Mouse (Mus musculus) lung, embryonic 16.5 days (tissue): ENCODE results near the gene Hsd17b14. TPM values are rescaled to one million over a fixed set of nuclear protein-coding genes. Genes with fewer than 3 reads are reported as not detected.

Experiments
- ATAC-seq: fragments of 200-750 bp; cut with Nextera tagmentation; 2 replicates; pipeline ENCODE4 v1.8.0; 2017; ENCODE audit warnings: low read depth, mild to moderate bottlenecking, moderate library complexity
- H3K27ac ChIP-seq: fragments of 300-500 bp; sonication (generic); 2 replicates; pipeline ENCODE4 v1.5.1; 2014; ENCODE audit warnings: mild to moderate bottlenecking, control low read depth, low read length
- H3K27me3 ChIP-seq: fragments of 300-500 bp; sonication (generic); 2 replicates; pipeline ENCODE4 v1.6.1; 2014; ENCODE audit warnings: low read depth, low read length, mixed read lengths; ENCODE audit not compliant: control insufficient read depth, insufficient read depth
- H3K36me3 ChIP-seq: fragments of 300-500 bp; sonication (generic); 2 replicates; pipeline ENCODE4 v1.6.1; 2014; ENCODE audit warnings: low read length; ENCODE audit not compliant: control insufficient read depth, insufficient read depth
- H3K4me1 ChIP-seq: fragments of 300-500 bp; sonication (generic); replicated peaks from 2 replicates; pipeline ENCODE4 v1.6.1; 2014; ENCODE audit warnings: low read length, mixed read lengths; ENCODE audit not compliant: control insufficient read depth, insufficient read depth
- H3K4me2 ChIP-seq: fragments of 300-500 bp; sonication (generic); 2 replicates; pipeline ENCODE4 v1.6.1; 2014; ENCODE audit warnings: low read depth, low read length, control low read depth
- H3K4me3 ChIP-seq: fragments of 300-500 bp; sonication (generic); 2 replicates; pipeline ENCODE4 v1.5.1; 2014; ENCODE audit warnings: mild to moderate bottlenecking, low read length, control low read depth
- H3K9ac ChIP-seq: fragments of 300-500 bp; sonication (generic); 2 replicates; pipeline ENCODE4 v1.6.1; 2014; ENCODE audit warnings: low read length, control low read depth
- H3K9me3 ChIP-seq: fragments of 300-500 bp; sonication (generic); 2 replicates; pipeline ENCODE4 v1.6.1; 2016; ENCODE audit warnings: low read length; ENCODE audit not compliant: control insufficient read depth
- WGBS: fragments of 180-500 bp; shearing (Covaris S2); extraction: QIAGEN DNeasy Blood & Tissue Kit; methylation state at CpG from one replicate; pipeline ENCODE4 v1.1.7; 2014; 5-methylcytosine and 5-hydroxymethylcytosine counted together
- polyA plus RNA-seq: library from polyadenylated mRNA; unstranded; fragments of >200 nt; fragmentation: Nextera tagmentation; extraction: Ambion mirVana; gene quantifications from 2 replicates; pipeline ENCODE4 v1.2.1, GENCODE M21; 2015

The Hsd17b14 gene
- polyA plus RNA-seq, 1 experiment from 2014 or later, result 0.72 TPM

DNA sequence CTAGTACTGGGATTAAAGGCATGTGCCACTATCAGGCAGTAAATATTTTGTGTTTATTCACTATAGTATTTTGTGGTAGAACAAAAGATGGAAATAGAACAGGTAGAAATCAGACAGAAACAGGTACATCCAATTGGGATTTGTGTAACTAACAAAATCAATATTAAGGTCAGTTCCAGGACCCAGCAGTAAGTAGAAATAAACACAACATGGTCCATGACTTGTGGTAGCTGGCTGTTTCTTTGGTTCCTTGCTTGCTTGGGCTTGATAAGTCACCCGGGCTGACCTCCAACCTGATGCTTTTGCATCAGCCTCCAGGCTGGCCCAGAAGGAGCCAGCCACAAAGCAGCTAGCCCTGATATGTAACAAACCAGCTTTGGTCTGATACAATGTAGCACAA is 54.8 kb downstream of the Hsd17b14 start:
- no peaks in the 10 kb centered on the region for H3K36me3 ChIP-seq
- ATAC-seq, result no peak
- H3K27me3 ChIP-seq, result no peaks in the 10 kb centered on the region
- no peak overlapping the region for H3K4me2 ChIP-seq
- H3K9me3 ChIP-seq, result no peaks in the 10 kb centered on the region
- no peak overlapping the region for H3K9ac ChIP-seq
- 63% methylated on average over 1 of the region's 1 CpGs for WGBS
- no peak overlapping the region for H3K4me3 ChIP-seq
- H3K27ac ChIP-seq, result no peak overlapping the region
- no peaks in the 10 kb centered on the region; the same call in none of the 2 replicates for H3K4me1 ChIP-seq

DNA sequence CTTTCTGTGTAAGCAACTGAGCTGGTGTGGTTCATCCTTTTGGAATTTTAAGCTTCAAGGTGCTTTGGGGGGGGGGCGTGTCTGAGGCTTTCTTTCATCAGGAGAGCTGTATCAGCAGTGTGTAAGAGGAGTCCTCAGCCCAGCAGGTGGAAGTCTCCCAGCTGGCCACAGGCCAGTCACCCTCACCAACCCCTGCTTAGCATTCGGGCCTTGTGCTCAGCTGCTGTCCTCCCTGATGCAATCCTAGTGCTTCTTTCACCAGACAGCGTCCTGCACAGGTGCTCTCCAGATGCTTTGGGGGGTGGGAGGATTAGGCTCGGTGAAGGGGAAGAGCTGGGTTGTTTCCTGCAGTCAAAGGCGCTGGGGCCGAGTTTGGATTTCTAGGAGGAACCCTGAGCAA is 61.6 kb downstream of the Hsd17b14 start:
- Histone ChIP-seq H3K9ac (no peak overlapping the region), H3K27ac (no peak overlapping the region), H3K4me3 (no peak overlapping the region), H3K4me1 (no peaks in the 10 kb centered on the region; the same call in 1 of the 2 replicates), H3K4me2 (no peak overlapping the region), H3K9me3 (no peaks in the 10 kb centered on the region), H3K27me3 (peaks cover 16% of the 10 kb centered on the region; the same call in 1 of the 2 replicates), H3K36me3 (no peaks in the 10 kb centered on the region)
- ATAC-seq, result peak; percentile 31
- WGBS, result 17% methylated on average over 6 of the region's 6 CpGs

DNA sequence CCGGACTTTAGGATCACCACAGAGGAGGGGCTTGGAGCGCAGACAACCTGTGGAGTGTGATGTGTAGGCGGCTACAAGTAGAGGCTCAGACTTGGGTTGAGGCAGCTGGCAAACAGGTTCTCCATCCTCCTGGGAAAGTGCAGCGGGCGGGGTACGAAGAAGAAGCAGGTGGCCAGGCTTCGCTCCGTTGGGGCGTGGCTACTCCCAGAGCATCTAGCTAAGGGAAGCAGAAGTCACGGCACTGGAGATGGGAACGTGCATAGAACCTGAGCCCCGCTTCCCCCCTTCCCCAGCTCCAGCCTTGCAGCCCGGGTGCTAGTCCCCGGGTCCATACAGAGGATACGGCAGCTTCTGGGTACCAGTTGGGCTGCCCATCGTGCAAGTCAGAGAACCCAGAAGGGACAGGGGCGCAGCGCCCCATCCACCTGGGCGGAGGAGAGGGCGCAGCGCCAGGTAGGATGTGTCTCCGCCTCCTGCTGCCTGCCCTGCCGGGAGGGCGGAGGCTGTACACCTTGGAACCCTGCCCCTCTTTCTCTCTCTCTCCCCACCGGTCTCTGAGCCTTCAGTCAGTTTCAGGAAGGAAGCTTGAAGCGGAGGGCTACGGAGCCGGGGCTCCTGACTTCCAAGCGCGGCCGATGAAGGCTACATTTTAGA is 62.5 kb downstream of the Hsd17b14 start, which contains the start of gene Fut1:
Fut1 (plus strand) TSS at position 248 of the 654 bp plus-strand sequence.
- Histone ChIP-seq H3K27ac (no peak within 1 kb of the TSS; the same call in 1 of the 2 replicates), H3K4me1 (no peaks in the 10 kb centered on the region; the same call in 1 of the 2 replicates), H3K27me3 (peaks cover 16% of the 10 kb centered on the region; the same call in 1 of the 2 replicates), H3K36me3 (no peaks in the 10 kb centered on the region), H3K4me3 (peak within 1 kb of the TSS; percentile 30), H3K9ac (peak within 1 kb of the TSS; percentile 54; the same call in 1 of the 2 replicates), H3K4me2 (peak within 1 kb of the TSS; percentile 51), H3K9me3 (no peaks in the 10 kb centered on the region)
- 5% methylated on average over 31 of the region's 31 CpGs for WGBS
- peak; percentile 71 for ATAC-seq

Other genes with a start within 250 kb of the Hsd17b14 start
- gene Trpm4, start 221.1 kb upstream of the Hsd17b14 start, polyA plus RNA-seq, result 19.6 and 25.0 TPM in 2 replicates
- gene Hrc, start 219.6 kb upstream of the Hsd17b14 start, polyA plus RNA-seq, result 1.8 and 2.0 TPM in 2 replicates
- 2.2 and 2.5 TPM in 2 replicates for gene Ppfia3, start 187.9 kb upstream of the Hsd17b14 start, polyA plus RNA-seq
- 0.53 TPM in 2 replicates for gene Lin7b, start 184.3 kb upstream of the Hsd17b14 start, polyA plus RNA-seq
- gene Snrnp70, start 159.2 kb upstream of the Hsd17b14 start, polyA plus RNA-seq, result 181 and 191 TPM in 2 replicates
- not detected in 2 replicates for gene Kcna7, start 149.2 kb upstream of the Hsd17b14 start, polyA plus RNA-seq
- 3.2 and 3.5 TPM in 2 replicates for gene Ntf5, start 141.2 kb upstream of the Hsd17b14 start, polyA plus RNA-seq
- 2.3 and 3.3 TPM in 2 replicates for gene Lhb, start 134.1 kb upstream of the Hsd17b14 start, polyA plus RNA-seq
- 53.8 and 54.1 TPM in 2 replicates for gene Gys1, start 120.0 kb upstream of the Hsd17b14 start, polyA plus RNA-seq
- 159 and 160 TPM in 2 replicates for gene Ruvbl2, start 116.8 kb upstream of the Hsd17b14 start, polyA plus RNA-seq
- gene Ftl1, start 95.0 kb upstream of the Hsd17b14 start, polyA plus RNA-seq, result 4,912 and 5,024 TPM in 2 replicates
- 135 and 136 TPM in 2 replicates for gene Bax, start 88.0 kb upstream of the Hsd17b14 start, polyA plus RNA-seq
- gene Tulp2, start 73.0 kb upstream of the Hsd17b14 start, polyA plus RNA-seq, result 0.39 and 0.57 TPM in 2 replicates
- not detected in 2 replicates for gene Gm45808, start 68.1 kb upstream of the Hsd17b14 start, polyA plus RNA-seq
- gene Dhdh, start 66.1 kb upstream of the Hsd17b14 start, polyA plus RNA-seq, result 3.6 and 3.7 TPM in 2 replicates
- gene Nucb1, start 44.5 kb upstream of the Hsd17b14 start, polyA plus RNA-seq, result 254 and 266 TPM in 2 replicates
- gene Ppp1r15a, start 28.6 kb upstream of the Hsd17b14 start, polyA plus RNA-seq, result 22.4 and 29.0 TPM in 2 replicates
- gene Plekha4, start 28.6 kb upstream of the Hsd17b14 start, polyA plus RNA-seq, result 2.3 and 3.4 TPM in 2 replicates
- gene Bcat2, start 15.3 kb downstream of the Hsd17b14 start, polyA plus RNA-seq, result 59.5 and 60.0 TPM in 2 replicates
- gene Fgf21, start 60.6 kb downstream of the Hsd17b14 start, polyA plus RNA-seq, result 0.16 and 0.91 TPM in 2 replicates
- gene Fut1, start 62.4 kb downstream of the Hsd17b14 start, polyA plus RNA-seq, result 0.26 and 0.70 TPM in 2 replicates
- gene Izumo1, start 66.9 kb downstream of the Hsd17b14 start, polyA plus RNA-seq, result 0.16 and 0.21 TPM in 2 replicates
- gene Rasip1, start 72.6 kb downstream of the Hsd17b14 start, polyA plus RNA-seq, result 16.1 and 16.4 TPM in 2 replicates
- gene Mamstr, start 85.1 kb downstream of the Hsd17b14 start, polyA plus RNA-seq, result 10.6 and 11.5 TPM in 2 replicates
- 0.60 and 0.70 TPM in 2 replicates for gene Fut2, start 111.5 kb downstream of the Hsd17b14 start, polyA plus RNA-seq
- 0.95 and 1.8 TPM in 2 replicates for gene Ntn5, start 129.1 kb downstream of the Hsd17b14 start, polyA plus RNA-seq
- gene Sec1, start 139.5 kb downstream of the Hsd17b14 start, polyA plus RNA-seq, result 0.74 and 0.84 TPM in 2 replicates
- gene Car11, start 144.9 kb downstream of the Hsd17b14 start, polyA plus RNA-seq, result 2.3 and 3.3 TPM in 2 replicates
- gene Dbp, start 150.2 kb downstream of the Hsd17b14 start, polyA plus RNA-seq, result 1.5 and 1.7 TPM in 2 replicates
- gene Rpl18, start 160.6 kb downstream of the Hsd17b14 start, polyA plus RNA-seq, result 984 and 1,005 TPM in 2 replicates
- 28.9 TPM in 2 replicates for gene Sphk2, start 163.1 kb downstream of the Hsd17b14 start, polyA plus RNA-seq
- 2.0 and 2.1 TPM in 2 replicates for gene Fam83e, start 166.3 kb downstream of the Hsd17b14 start, polyA plus RNA-seq
- gene Spaca4, start 170.9 kb downstream of the Hsd17b14 start, polyA plus RNA-seq, result not detected in 2 replicates
- gene Lmtk3, start 228.8 kb downstream of the Hsd17b14 start, polyA plus RNA-seq, result 0.72 and 1.0 TPM in 2 replicates
- 6.6 and 7.9 TPM in 2 replicates for gene Sult2b1, start 229.8 kb downstream of the Hsd17b14 start, polyA plus RNA-seq